Mouse (Mus musculus): ENCODE measurements around the gene Tmigd3. TPM values are rescaled to one million over a fixed set of nuclear protein-coding genes. Genes with fewer than 3 reads are reported as not detected.

Tmigd3 gene
- total and polyA plus RNA-seq, 3 experiments: 0.27 to 0.36 TPM; not detected in 1

GRCm38 (mm10) chr3:105958974-105959580 is 88.4 kb downstream of the Tmigd3 start, which contains the start of gene Wdr77 (continued):
- TF ChIP-seq GATA1 (IDR thresholded peaks at IDR 0.05; ENCODE audit: low read depth, low read length): no peak
- no peak for TF ChIP-seq EP300 (IDR thresholded peaks at IDR 0.05; ENCODE audit: low read depth in 1 of 2, low read length in 2 of 2)
- peak; percentile 99 for TF ChIP-seq CHD2 (IDR thresholded peaks at IDR 0.05; ENCODE audit: low read length)
- TF ChIP-seq USF2 (IDR thresholded peaks at IDR 0.05; ENCODE audit: borderline replicate concordance in 1 of 2, insufficient read depth in 1 of 2, low read depth in 1 of 2, low read length in 2 of 2): no peak
- TF ChIP-seq POLR2AphosphoS5 (IDR thresholded peaks at IDR 0.05; ENCODE audit: borderline replicate concordance, low read depth, low read length): no peak
- TF ChIP-seq MAFK (IDR thresholded peaks at IDR 0.05; ENCODE audit: borderline replicate concordance, low read depth, low read length): no peak
- TF ChIP-seq NRF1 (IDR thresholded peaks at IDR 0.05; ENCODE audit: insufficient read depth, low read depth, low read length, poor library complexity, severe bottlenecking): peak; percentile 70
- no peak for TF ChIP-seq MEF2A (IDR thresholded peaks at IDR 0.05; ENCODE audit: extremely low read depth, insufficient replicate concordance, low read depth, low read length, poor library complexity, severe bottlenecking)
- peak; percentile 95 for TF ChIP-seq NELFE (IDR thresholded peaks at IDR 0.05; ENCODE audit: low read depth, low read length)

- Histone ChIP-seq H3K9me3 (replicated peaks; ENCODE audit: insufficient read depth, low read length) (no peaks in the 10 kb centered on the region), H3K27ac (ENCODE audit: control insufficient read depth, low read depth, low read length) (peak overlapping the region; percentile 46), H3K4me1 (ENCODE audit: control insufficient read depth in 1 of 2, insufficient read depth in 2 of 2, low read length in 2 of 2) (peaks cover 3 to 22% of the 10 kb centered on the region in 2 experiments; a peak in 1 of 4 replicates), H3K27me3 (ENCODE audit: control insufficient read depth in 1 of 2, insufficient read depth in 2 of 2, low read length in 2 of 2) (no peaks in the 10 kb centered on the region), H3K9ac (ENCODE audit: control insufficient read depth, low read depth, low read length, poor library complexity, severe bottlenecking) (peak overlapping the region; percentile 96), H3K36me3 (ENCODE audit: control insufficient read depth in 1 of 2, insufficient read depth in 2 of 2, low read length in 2 of 2) (peaks cover 18 to 57% of the 10 kb centered on the region in 2 experiments), H3K4me3 (ENCODE audit: control insufficient read depth in 1 of 2, insufficient read depth in 1 of 2, low read depth in 2 of 2, low read length in 2 of 2) (peak overlapping the region; percentile 34 to 98), H3K79me2 (ENCODE audit: control insufficient read depth, insufficient read depth, low read length, poor library complexity) (peaks cover 54% of the 10 kb centered on the region)
- no peak for DNase-seq (ENCODE audit: low read depth, low spot score)
- TF ChIP-seq MAX (IDR thresholded peaks at IDR 0.05; ENCODE audit: low read length) (peak; percentile 51; the same call in 1 of the 2 replicates), MAFK (IDR thresholded peaks at IDR 0.05; ENCODE audit: borderline replicate concordance, low read depth, low read length) (no peak), MYC (IDR thresholded peaks at IDR 0.05; ENCODE audit: low read depth, low read length) (0 out of 2 replicates have a peak, but pooled peaks have one; percentile 35)
These were observed 88.9 kb downstream of the Tmigd3 start for GRCm38 (mm10) chr3:105959585-105959984.

- Histone ChIP-seq H3K79me2 (ENCODE audit: control insufficient read depth, insufficient read depth, low read length, poor library complexity) (peaks cover 53% of the 10 kb centered on the region), H3K27ac (ENCODE audit: control insufficient read depth, low read depth, low read length) (peak within 1 kb of the TSS; percentile 70), H3K36me3 (ENCODE audit: control insufficient read depth in 1 of 2, insufficient read depth in 2 of 2, low read length in 2 of 2) (peaks cover 22 to 53% of the 10 kb centered on the region in 2 experiments), H3K9me3 (replicated peaks; ENCODE audit: insufficient read depth, low read length) (no peaks in the 10 kb centered on the region), H3K27me3 (ENCODE audit: control insufficient read depth in 1 of 2, insufficient read depth in 2 of 2, low read length in 2 of 2) (no peaks in the 10 kb centered on the region), H3K9ac (ENCODE audit: control insufficient read depth, low read depth, low read length, poor library complexity, severe bottlenecking) (peak within 1 kb of the TSS; percentile 96), H3K4me1 (ENCODE audit: control insufficient read depth in 1 of 2, insufficient read depth in 2 of 2, low read length in 2 of 2) (peaks cover 3 to 20% of the 10 kb centered on the region in 2 experiments; a peak in 1 of 4 replicates), H3K4me3 (ENCODE audit: control insufficient read depth in 1 of 2, insufficient read depth in 1 of 2, low read depth in 2 of 2, low read length in 2 of 2) (peak within 1 kb of the TSS; percentile 49 to 98)
- no peak for DNase-seq (ENCODE audit: low read depth, low spot score)
- TF ChIP-seq CHD2 (IDR thresholded peaks at IDR 0.05; ENCODE audit: low read length): no peak
- TF ChIP-seq USF2 (IDR thresholded peaks at IDR 0.05; ENCODE audit: borderline replicate concordance in 1 of 2, insufficient read depth in 1 of 2, low read depth in 1 of 2, low read length in 2 of 2): no peak
- TF ChIP-seq USF1 (IDR thresholded peaks at IDR 0.05; ENCODE audit: low read depth, low read length): no peak
- TF ChIP-seq ZNF384 (IDR thresholded peaks at IDR 0.05; ENCODE audit: low read depth, low read length): no peak
- no peak for TF ChIP-seq TCF12 (IDR thresholded peaks at IDR 0.05; ENCODE audit: low read depth, low read length)
- no peak for TF ChIP-seq CHD1 (IDR thresholded peaks at IDR 0.05; ENCODE audit: low read depth, low read length)
- no peak for TF ChIP-seq NRF1 (IDR thresholded peaks at IDR 0.05; ENCODE audit: insufficient read depth, low read depth, low read length, poor library complexity, severe bottlenecking)
- no peak for TF ChIP-seq HCFC1 (IDR thresholded peaks at IDR 0.05; ENCODE audit: low read depth, low read length)
- TF ChIP-seq UBTF (IDR thresholded peaks at IDR 0.05; ENCODE audit: borderline replicate concordance, insufficient read depth, low read depth, low read length): no peak
- no peak for TF ChIP-seq EP300 (IDR thresholded peaks at IDR 0.05; ENCODE audit: low read depth in 1 of 2, low read length in 2 of 2)
- no peak for TF ChIP-seq SMC3 (IDR thresholded peaks at IDR 0.05; ENCODE audit: low read depth, low read length)
- no peak for TF ChIP-seq TBP (IDR thresholded peaks at IDR 0.05; ENCODE audit: low read depth, low read length)
- TF ChIP-seq MYC (IDR thresholded peaks at IDR 0.05; ENCODE audit: low read depth, low read length): no peak
- no peak for TF ChIP-seq MEF2A (IDR thresholded peaks at IDR 0.05; ENCODE audit: extremely low read depth, insufficient replicate concordance, low read depth, low read length, poor library complexity, severe bottlenecking)
- no peak for TF ChIP-seq MAX (IDR thresholded peaks at IDR 0.05; ENCODE audit: low read length)
- no peak for TF ChIP-seq ETS1 (IDR thresholded peaks at IDR 0.05; ENCODE audit: low read depth, low read length)
- no peak for TF ChIP-seq ZKSCAN1 (IDR thresholded peaks at IDR 0.05; ENCODE audit: low read depth, low read length)
- TF ChIP-seq POLR2AphosphoS2 (IDR thresholded peaks at IDR 0.05; ENCODE audit: low read length): no peak
- no peak for TF ChIP-seq POLR2AphosphoS5 (IDR thresholded peaks at IDR 0.05; ENCODE audit: borderline replicate concordance, low read depth, low read length)
These were observed 89.3 kb downstream of the Tmigd3 start, which contains the start of gene Atp5f1 for GRCm38 (mm10) chr3:105959999-105960398. Gene Atp5f1 (minus strand): TSS chr3:105960099.
